Mouse (Mus musculus): Measurements from ENCODE around the gene Cbwd1.
"Not testable (repeated sequence)": the region's sequence is repeated elsewhere in the genome, so short reads cannot be mapped to it uniquely, and the experiment has no call there.

The Cbwd1 gene

GRCm38 (mm10) chr19:24896536-24896935, 64.9 kb downstream of the Cbwd1 start:
- DNase-seq: no peak

DNA sequence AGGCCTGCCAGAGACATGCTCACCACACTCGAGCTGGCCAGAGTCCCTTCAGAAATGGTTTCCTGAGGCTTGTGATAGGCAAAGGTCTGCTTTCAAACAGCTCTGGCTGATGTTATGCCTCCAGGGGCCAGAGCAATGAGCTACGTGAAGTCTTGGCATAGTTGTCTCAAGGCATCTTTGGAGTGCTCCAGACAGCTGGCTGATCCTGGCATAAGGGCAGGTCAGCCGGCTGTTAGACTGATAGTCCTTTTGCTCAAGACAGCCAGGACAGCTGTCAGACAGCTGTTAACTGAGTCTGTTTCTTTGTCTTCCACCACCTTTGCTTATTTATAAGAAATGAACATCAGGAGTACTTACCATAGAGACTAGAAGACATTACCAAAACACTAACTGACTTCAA, 74.5 kb downstream of the Cbwd1 start:
- DNase-seq: no peak

- DNase-seq: no peak
Measured at GRCm38 (mm10) chr19:24885504-24885903, 75.9 kb downstream of the Cbwd1 start.

DNA sequence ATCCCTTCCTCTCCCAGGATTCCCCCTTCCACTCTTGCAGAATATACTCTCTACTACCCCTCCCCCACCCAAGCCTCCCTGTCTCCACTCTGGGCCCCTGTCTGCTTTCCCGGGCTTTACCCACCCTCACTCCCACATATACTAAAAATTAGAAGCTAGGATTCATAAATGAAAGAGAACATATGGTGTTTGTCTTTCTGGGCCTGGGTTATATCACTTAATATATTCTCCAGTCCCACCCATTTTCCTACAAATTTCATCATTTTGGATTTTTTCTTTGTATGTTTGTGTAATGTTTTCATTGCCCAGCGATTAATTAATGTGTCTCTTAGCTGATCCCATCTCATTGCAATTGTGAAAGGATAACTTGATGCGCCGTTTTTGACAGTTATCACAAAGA, 80.2 kb downstream of the Cbwd1 start:
- DNase-seq: no peak

DNA sequence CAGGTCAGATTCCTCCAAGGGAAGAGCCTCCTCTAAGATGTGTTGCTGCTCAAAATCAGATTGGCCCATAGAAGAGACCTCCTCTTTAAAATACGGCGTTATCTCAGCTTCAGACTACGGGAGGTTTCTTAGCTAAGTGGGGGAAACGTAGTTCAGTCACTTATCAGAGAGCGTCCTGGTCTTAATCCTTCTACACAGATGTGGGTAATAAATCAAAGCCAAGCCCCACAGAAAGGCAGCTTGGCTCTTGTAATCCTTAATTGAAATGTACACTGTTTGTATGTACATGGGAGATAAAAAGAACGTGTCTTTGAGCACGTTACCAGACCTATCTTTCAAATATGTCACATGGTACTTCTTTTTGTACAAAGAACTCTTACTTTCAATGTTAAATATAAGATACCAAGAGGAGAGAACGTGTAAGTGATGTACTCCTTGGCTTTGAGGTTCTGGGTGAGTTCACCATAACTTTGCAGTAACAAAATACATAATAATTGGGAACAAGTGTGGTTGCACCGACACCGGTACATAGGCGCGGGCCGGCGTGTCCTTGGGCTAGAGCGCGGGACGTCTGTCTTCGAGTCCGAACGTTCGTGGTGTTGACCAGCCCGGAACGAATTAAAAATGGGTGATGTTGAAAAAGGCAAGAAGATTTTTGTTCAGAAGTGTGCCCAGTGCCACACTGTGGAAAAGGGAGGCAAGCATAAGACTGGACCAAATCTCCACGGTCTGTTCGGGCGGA, 86.1 kb downstream of the Cbwd1 start, which contains the start of gene Gm10053:
Gm10053 (plus strand) TSS at position 558 of the 742 bp plus-strand sequence.
- DNase-seq: not testable (repeated sequence)

DNA sequence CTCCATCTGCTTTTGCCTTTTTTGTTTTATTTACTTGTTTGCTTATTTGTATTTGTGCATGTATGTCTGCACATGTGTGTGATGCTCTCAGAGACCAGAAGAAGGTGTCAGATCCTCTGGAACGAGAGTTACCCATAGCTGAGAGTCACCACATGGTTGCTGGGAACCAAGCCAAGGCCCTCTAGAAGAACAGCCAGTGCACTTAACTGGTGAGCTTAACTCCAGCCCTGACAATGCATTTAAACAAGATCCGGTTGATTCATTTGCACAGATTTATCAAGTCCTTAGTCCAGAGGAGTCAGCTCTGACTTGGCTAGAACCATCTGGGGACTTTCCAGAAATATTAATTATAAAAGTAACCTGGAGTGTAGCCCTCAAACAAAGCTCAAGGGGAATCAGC, 87.5 kb downstream of the Cbwd1 start:
- DNase-seq: no peak

DNA sequence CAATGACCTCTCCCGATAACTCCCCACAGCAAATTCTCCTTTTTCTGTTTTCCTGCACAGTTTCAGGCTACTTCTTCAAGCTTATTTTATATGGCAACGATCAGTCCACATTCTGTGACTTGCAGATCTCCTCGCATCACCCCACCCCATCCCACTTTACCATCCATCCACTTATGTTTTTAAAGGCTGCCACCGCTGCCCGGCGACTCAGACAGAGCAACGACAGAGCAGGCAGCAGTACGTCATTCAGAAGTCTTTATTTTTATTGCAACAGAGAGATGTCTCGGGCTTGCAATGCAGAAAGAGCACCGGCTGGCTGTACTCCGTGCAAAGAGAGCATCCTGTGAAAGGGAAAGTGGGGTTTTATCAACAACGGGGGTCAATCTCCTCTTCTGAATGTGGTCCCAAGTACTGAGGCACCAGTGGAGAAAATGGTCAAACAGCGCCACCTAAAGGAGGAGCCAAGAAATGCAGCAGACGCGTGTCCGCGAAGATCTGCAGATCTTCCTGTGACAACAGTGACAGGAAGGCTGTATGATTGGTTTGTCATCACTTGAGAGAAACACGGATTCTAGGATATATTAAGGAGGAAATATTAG, 90.3 kb downstream of the Cbwd1 start:
- DNase-seq: no peak

All from thymus, adult 18-20 months (tissue).